Mouse (Mus musculus) layer of hippocampus, postnatal 25 days (tissue): ENCODE data around the gene Krt42. TPM values are rescaled to one million over a fixed set of nuclear protein-coding genes. Genes with fewer than 3 reads are reported as not detected.
A peak's percentile ranks its signal among the peaks of the same experiment; 100 is the strongest.
"Not testable (repeated sequence)": the region's sequence is repeated elsewhere in the genome, so short reads cannot be mapped to it uniquely, and the experiment has no call there.

Experiments
- DNase-seq, 2 experiments: peaks; one replicate each; pipeline ENCODE4 v3.0.0; 2022; ENCODE audit warnings: mixed read lengths in 2 of 2, low spot score in 1 of 2; ENCODE audit errors: extremely low spot score in 1 of 2
- total RNA-seq, 2 experiments: library from RNA; stranded (reverse); gene quantifications; 2 replicates each; pipeline ENCODE4 v1.2.3; 2021

The Krt42 gene
- total RNA-seq, result not detected

DNA sequence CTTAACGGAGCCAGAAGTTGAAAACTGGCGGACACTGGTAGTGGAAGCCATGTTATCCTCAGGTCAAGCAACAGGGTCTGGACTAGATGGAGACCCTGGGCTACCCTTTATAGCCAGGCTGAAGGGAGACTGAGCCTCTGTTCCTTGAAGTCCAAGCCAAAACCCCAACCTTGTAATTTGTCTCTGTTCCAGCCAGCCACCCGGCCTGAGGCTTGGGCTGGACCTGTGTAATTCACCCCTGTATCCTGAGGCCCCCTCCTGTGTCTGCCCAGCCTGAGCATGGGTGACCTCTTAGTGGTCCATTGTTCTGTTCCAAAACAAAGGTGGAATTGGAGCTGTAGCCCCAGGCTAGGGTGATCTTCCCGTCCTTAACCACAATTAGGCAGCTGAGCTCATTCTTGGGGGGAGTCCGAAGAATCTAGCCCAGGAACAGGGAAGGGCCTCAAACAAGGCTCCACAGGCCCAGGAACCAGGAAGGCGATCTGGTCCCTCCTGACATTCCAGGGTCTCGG, at the start of gene Krt42:
Gene Krt42 (minus strand): TSS at position 51 of the 512 bp plus-strand sequence.
- DNase-seq, result no peak

DNA sequence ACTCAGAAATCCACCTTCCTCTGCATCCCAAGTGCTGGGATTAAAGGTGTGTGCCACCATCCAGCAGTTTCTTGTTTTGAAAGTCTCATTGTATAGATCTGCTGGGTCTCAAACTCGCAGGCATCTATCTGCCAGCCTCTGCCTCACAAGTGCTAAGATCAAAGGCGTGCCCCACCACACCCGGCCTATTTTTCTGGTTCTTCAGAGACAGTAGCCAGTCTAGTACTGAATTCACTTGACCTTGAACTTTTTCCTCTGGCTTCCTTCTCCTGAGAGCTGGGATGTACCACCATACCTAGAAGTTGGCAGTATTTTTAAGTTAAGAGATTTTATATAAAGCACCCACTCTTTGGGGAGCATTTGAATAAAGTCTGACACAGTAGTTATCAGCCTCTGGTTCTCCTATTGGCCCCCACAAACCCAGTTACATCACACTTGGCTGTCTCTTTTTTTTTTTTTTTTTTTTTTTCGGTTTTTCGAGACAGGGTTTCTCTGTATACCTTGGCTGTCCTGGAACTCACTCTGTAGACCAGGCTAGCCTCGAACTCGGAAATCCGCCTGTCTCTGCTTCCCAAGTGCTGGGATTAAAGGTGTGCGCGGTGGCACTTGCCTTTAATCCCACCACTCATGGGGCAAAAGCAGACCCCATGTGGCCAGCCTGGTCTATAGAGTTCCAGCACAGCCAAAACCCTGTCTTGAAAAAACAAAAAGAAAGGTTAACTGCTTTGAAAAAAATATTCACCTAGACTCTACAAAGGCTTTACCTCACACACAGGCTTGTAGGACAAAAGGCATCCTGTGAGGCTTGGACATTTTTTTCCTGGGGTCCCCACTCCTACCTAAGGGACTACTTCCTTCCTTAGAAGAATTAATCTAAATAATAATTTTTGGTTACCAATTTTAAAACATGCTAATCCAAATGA, 49.1 kb upstream of the Krt42 start:
- DNase-seq, result no peak

DNA sequence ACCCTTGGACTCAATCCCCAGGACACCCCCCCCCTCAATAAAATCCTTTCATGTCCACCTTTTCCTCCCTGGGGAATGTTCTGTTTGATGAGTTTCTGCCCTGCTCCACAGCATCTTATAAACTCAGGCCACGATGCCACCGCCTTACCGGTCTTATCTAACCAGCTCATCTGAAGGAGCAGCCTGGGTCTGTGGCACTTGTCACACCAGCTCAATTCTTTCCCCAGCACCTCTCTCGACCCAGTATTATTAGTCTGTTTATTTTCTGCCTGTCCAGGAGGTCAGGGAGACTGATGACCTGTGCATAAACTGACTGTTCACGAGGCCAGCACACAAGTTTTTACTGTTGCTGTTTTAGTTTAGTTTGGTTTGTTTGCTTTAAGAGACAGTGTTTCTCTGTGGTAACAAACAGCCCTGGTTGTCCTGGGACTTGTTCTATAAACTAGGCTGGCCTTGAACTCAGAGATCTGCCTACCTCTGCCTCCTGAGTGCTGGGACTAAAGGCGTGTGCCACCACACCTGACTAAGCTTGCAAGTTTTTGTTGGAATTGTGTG, 48.2 kb upstream of the Krt42 start:
- no peak for DNase-seq

DNA sequence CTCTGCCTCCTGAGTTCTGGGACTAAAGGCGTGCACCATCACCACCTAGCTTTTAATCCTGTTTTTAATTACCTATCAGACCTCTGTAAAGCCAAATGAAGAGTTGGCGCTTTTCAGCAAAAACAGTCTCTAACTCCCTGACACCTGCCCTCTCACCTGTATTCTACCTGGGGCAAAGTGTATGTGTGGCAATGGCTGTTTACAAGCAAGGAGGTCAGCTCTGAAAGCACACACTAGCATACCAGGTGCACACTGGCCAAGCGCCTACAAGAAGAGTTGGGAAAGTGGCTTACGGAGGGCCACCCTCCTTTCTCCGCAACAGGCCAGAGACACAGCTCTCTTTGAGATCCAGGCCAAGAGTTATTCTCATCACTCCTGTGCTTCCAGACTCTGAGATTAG, 45.8 kb upstream of the Krt42 start:
- DNase-seq, result no peak

DNA sequence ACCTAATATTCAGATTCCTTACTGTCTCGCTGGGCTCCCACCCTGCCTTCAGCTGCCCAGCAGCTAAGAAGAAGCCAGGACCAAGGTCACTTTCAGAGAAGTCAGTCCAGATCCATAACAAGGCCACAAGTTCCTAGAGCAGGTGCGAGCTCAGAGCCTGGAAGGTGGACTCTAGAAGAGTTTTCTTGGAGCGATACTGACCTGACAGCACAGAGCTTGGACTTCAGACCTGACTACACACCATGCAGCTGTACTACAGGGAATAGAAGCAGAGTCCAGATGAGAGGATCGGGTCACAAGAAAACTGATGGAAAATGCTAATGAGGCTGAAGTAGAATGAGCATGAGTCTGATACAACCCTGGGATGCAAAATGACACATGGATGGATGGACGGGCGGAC, 43.8 kb upstream of the Krt42 start:
- no peak for DNase-seq

DNA sequence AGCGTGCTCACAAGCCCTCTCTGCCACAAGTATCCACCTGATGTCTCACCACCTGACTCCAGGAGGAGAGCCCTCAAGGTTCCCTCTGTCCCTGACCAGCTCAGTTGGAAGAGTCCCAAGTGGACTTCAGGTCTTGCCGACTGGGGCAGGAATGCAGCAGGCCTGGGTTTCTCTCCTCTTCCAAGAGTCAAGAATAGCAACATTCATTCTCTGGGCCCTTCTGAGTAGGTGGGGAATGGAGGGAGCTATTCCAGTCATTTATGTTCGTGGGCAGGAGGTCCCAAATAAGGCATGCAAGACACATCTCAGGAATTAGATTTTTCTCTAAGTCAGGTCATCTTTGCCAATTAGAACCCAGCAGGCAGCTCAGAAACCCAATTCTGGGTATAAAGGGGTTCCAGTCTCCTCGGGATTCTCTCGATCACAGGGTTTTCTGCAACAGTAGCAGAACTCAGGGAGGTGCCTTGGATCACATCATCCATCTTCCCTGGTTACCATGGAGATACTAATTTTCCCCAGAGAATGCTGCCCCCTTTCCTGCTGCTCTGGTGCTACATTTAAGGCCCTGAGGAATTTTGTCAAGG, 42.5 kb upstream of the Krt42 start:
- no peak for DNase-seq

DNA sequence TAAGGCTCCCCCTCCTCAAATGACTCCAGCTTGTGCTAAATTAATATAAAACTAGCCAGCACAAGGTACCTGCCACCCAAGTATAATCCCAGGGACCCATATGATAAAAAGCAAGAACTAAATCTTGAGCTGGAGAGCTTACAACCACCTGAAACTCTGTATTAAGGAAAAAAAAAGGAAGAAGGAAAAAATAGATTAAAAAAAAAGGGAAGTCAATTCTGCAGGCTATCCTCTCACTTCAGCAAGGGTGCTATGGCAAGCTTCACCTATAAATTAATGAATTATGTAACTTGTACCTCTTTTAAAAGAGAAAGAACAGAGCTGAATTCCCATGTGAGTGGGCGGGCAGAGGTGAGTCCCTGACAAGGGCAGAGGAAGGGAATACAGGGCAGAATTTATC, 42.0 kb upstream of the Krt42 start:
- DNase-seq, result no peak

DNA sequence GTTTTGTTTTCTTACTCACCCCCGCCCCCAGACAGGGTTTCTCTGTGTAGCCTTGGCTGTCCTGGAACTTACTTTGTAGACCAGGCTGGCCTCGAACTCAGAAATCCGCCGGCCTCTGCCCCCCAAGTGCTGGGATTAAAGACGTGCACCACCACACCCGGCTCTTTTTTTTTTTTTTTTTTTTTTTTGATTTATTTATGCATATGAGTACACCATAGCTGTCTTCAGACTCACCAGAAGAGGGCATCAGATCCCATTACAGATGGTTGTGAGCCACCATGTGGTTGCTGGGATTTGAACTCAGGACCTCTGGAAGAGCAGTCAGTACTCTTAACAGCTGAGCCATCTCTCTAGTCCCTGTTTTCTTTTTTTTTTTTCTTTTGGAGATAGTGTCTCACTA, 39.0 kb upstream of the Krt42 start:
- DNase-seq, result not testable (repeated sequence)

DNA sequence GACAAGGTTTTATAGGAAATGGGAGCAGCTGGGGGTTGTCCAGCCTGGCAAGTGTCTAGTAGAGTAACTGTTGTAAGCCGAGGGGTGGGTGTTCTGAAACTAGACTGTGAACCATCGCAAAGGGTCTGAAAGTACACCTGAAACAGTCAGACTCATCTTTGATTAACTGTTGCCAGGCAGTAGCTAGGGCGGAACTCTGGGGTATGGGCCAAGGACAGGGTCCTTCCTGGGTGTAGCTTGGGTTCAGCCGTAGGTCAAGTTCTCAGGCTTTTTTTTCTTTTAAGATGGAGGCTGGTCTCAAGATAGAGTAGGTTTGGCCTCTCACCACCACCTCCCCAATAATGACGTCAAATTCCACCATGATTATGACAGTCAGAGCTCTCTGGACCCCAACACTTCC, 38.2 kb upstream of the Krt42 start:
- DNase-seq, result no peak

DNA sequence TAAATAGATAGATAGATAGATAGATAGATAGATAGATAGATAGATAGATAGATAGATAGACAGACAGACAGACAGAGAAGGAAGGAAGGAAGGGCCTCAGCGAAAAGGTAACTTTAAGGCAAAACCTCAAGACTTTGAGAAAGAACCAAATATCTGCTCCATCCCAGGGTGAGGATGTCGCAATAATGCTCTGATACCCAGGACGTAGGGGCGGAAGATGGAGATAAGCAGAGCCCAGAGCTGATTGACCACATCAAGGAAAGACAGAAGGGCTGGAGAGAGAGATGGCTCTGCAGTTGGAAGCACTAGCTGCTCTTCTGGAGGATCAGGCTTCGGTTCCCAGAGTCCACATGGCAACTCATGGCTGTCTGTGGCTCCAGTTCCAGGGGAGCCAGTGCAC, 31.6 kb upstream of the Krt42 start:
- DNase-seq, result no peak

DNA sequence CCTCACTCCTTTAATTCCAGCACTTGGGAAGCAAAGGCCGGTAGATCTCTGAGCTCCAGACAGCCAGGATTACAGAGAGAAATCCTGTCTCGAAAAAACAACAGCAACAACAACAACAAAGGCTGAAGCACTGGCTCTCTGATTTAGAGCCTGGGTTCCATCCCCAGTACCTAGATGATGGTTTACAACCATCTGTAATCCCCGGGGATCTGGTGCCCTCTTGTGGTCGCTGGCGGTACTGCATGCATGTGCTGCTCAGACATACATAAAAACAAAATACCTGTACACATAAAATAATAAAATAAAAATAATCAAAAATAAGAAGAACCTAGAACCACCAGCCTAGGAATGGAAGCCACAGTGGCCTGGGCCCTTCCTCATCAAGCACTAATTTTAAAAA, 30.6 kb upstream of the Krt42 start:
- DNase-seq, result peak; percentile 52 to 80

DNA sequence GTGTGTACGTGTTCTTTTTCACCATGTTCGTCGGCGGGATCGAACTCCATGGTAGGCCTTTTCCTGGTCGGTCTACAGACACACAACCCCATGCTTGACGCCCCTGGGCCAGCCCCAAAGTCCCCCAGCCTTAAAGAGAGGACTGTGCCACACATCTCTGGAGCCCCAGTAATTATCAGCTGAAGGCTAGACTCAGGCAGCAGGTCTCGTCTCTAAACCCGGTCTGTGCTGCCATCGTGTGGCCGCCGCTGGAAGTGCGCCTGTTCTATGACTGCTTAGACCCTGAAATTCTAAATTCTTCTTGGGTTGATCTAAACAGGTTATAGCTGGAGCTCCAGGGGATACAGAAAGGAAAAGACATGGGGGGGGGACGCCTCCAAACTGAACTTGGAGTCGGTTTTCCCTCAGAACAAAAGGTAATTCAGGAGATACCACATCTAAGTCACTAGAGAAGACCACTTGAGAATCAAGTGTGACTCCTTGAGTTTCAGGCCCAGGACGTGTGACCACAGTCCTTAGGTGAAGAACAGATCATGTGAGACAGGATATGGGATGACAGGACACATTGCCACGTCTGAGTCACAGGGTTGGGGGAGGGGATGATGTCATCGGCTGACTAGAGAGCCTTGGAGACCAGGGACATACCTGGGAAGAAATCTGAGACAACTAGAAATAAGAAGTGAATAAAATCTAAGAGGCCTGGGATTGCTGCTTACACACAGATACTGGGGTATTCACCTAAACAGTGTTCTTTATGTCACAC, 28.8 kb upstream of the Krt42 start:
- DNase-seq, result peak; percentile 81 to 96

DNA sequence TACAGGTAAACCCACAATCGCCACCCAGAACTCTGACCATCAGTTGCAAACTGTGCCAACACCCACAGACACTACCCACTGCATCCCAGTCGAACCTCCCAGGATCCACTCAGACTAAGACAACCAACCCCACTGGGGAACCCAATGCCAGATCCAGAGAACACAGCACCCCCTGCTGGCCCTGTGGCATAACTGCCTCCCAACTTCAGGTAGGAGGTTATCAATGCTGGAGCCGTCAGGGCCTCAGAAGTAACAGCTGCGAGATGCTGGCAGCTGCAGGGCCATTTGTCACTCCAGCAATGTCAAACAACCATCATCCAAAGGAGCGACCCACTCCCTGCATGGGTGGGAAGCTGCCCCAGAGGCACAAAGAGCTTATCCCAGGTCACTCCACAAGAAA, 28.1 kb upstream of the Krt42 start:
- no peak for DNase-seq

DNA sequence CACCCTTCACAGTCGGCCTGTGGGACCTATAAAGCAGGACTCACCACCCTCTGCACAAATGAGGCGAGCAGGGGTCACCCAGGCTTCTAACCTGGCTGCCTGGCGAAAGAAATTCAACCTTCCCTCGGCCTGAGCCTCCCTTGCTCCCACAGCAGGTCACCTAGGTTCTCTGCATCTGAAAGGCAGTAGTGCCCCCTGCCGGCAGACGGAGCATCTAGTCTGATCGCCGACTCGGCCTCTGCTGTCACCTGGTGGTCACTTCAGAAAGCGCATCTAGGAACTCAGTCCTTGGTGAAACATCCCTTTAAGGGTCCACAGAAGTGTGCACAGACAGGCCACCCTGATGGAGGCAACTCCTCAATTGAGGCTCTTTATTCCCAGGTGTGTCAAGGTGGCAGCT, 25.6 kb upstream of the Krt42 start:
- peak; percentile 76 to 94 for DNase-seq

DNA sequence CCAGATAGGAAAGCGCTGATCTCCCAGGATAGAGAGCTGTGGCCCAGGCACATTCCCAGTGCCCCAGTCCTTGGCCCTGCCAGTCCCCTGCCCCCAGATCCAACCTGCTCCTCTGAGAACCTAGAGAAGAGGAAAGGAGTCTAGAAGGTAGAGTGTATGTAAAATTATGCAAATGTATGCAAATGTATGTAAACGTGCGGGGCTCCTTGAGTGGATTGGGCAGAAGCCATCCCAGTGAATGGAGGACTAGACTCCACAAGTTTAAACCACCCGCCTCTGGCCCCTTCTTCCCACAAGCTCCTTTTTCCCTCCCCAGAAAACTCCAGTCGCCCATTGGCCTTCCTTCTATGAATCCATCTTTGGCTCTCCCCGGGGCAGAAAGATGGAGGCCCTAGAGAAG, 23.2 kb upstream of the Krt42 start:
- DNase-seq, result no peak

DNA sequence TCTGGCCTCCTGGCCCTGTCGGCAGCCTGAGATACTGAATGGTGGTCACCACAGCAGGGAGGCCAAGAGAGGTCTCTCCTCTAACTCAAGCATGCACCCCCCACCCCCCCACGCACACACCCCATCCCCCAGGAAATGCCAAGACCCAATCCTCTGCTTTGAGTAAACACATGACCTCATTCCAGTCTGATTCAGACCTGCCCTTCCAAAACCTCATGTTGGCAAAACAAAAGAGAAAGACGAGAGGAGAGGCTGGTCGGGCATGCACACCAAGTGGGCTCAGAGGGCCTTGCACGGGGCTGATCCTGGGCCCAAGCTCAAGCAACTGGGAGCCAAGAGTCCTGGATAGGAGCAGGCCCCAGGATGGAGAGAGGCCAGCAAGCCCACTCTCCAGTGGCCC, 20.6 kb upstream of the Krt42 start:
- no peak for DNase-seq

DNA sequence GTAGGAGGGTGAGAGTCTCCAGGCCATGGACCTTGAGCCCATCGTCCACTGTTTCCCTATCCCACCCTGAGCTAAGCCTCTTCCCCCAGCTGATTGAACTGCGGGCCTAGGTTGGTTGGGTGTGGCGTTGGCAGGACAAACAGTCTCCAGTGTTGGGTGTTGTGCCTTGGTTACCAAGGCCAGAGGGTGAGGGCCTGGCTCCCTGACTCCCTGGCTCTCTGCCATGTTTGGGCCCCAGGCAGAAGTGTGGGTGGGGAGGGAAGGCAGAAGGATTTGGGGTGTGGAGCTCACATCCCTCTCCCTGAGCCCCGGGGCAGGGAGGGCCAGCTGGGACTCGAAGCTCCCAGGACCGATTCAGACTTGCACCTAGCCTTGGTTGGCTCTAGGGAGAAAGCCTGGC, 19.3 kb upstream of the Krt42 start:
- no peak for DNase-seq

DNA sequence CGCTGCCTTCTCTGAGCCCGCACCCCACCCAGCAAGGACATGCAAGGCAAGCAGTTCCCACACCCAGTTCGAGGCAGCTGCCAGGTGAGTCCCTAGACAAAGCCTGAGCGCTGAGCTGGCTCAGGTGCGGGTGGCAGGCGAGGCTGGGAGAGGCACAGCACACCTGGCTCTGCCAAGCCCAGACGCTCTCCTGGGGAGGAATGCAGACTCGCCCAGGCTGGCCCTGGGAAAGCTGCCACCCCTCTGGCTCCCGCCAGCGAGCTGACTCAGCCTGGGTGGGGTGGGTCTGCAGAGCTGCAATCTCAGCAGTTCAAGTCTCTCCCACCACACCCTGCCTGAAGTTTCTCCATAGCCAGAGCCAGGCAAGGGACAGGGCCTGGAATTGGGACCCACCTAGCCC, 17.4 kb upstream of the Krt42 start:
- DNase-seq, result no peak

DNA sequence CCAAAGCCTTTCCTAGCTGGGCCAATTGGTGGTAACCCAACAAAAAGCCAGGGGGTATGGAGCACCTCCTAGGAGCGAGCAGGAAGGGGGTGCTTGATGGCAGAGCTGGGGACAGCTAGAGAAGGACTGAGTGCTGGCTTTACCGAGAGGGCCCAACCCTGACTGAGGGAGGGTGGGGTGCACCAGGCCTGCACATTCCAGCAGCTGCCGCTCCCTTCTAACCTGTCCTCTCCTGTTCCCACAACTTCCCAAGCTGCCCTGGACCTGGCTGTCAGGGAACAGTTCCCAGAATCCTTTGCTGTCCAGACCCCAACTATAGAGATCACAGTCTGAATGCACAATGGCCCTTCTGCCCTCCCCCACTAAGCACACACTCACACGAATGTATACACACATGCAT, 15.3 kb upstream of the Krt42 start:
- no peak for DNase-seq

DNA sequence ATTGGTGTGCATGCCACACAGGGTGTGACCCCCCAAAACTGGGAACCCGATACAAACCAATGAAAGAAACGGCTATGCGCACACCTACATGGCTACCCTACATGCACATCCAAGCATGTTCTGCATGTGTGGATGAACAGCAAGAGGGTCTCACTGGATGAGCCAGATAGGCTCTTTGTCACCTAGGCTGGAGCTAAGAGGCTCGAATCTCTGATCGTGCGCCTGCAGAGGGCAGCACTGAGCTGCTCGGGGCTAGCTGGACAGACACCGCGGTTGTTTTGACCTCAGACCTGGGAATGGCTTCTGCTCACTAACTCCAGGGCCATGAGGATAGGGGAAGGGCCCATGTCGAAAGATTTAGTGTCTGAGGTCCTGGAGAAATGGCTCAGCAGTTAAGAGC, 12.9 kb upstream of the Krt42 start:
- peak; percentile 50 to 87 for DNase-seq
